Mouse (Mus musculus): ENCODE measurements around the gene Cdca5. TPM values are rescaled to one million over a fixed set of nuclear protein-coding genes. Genes with fewer than 3 reads are reported as not detected.
"Not testable (repeated sequence)": the region's sequence is repeated elsewhere in the genome, so short reads cannot be mapped to it uniquely, and the experiment has no call there.

The Cdca5 gene
- 47.7 and 50.5 TPM in 2 replicates for polyA plus RNA-seq (2011; ENCODE audit: insufficient read depth, insufficient read length, low read depth, missing spikeins)

GRCm38 (mm10) chr19:6084478-6085248 lies at the start of gene Cdca5, which contains the start of gene Zfpl1:
Gene Cdca5, plus strand, starts transcription at chr19:6084983.
Gene Zfpl1, minus strand, starts transcription at chr19:6084956.
- Histone ChIP-seq H3K4me1 (ENCODE audit: control insufficient read depth, insufficient read depth, low read length) (peaks cover 2% of the 10 kb centered on the region), H3K9ac (ENCODE audit: low read depth, poor library complexity, severe bottlenecking) (peak within 1 kb of the TSS; percentile 89), H3K9me3 (replicated peaks; ENCODE audit: control insufficient read depth, insufficient read depth, low read length, poor library complexity, severe bottlenecking) (no peaks in the 10 kb centered on the region), H3K27ac (ENCODE audit: insufficient read depth, low read length) (peak within 1 kb of the TSS; percentile 94), H3K27me3 (ENCODE audit: control insufficient read depth, insufficient read depth, low read length, poor library complexity, severe bottlenecking) (no peaks in the 10 kb centered on the region), H3K4me3 (ENCODE audit: low read depth, low read length) (peak within 1 kb of the TSS; percentile 99), H3K36me3 (ENCODE audit: control insufficient read depth, insufficient read depth, low read length, poor library complexity, severe bottlenecking) (peaks cover 23% of the 10 kb centered on the region)
- TF ChIP-seq CTCF (IDR thresholded peaks at IDR 0.05; ENCODE audit: low read depth, low read length) = no peak
- peak; percentile 82; the same call in 1 of the 2 replicates for TF ChIP-seq EP300 (IDR thresholded peaks at IDR 0.05; ENCODE audit: insufficient read depth, low read depth, low read length)
- peak; percentile 46 for TF ChIP-seq POLR2A (IDR thresholded peaks at IDR 0.05; ENCODE audit: insufficient read depth, low read length)

GRCm38 (mm10) chr19:6035966-6036585 lies 48.7 kb upstream of the Cdca5 start:
- H3K4me1 ChIP-seq (ENCODE audit: control insufficient read depth, insufficient read depth, low read length) = no peaks in the 10 kb centered on the region
- no peaks in the 10 kb centered on the region for H3K9me3 ChIP-seq (replicated peaks; ENCODE audit: control insufficient read depth, insufficient read depth, low read length, poor library complexity, severe bottlenecking)
- TF ChIP-seq EP300 (IDR thresholded peaks at IDR 0.05; ENCODE audit: insufficient read depth, low read depth, low read length) = no peak
- no peak for TF ChIP-seq POLR2A (IDR thresholded peaks at IDR 0.05; ENCODE audit: insufficient read depth, low read length)
- no peak for TF ChIP-seq CTCF (IDR thresholded peaks at IDR 0.05; ENCODE audit: low read depth, low read length)
- H3K4me3 ChIP-seq (ENCODE audit: low read depth, low read length) = no peak overlapping the region
- H3K9ac ChIP-seq (ENCODE audit: low read depth, poor library complexity, severe bottlenecking) = no peak overlapping the region
- no peak overlapping the region for H3K27ac ChIP-seq (ENCODE audit: insufficient read depth, low read length)
- no peaks in the 10 kb centered on the region for H3K27me3 ChIP-seq (ENCODE audit: control insufficient read depth, insufficient read depth, low read length, poor library complexity, severe bottlenecking)
- no peaks in the 10 kb centered on the region for H3K36me3 ChIP-seq (ENCODE audit: control insufficient read depth, insufficient read depth, low read length, poor library complexity, severe bottlenecking)

GRCm38 (mm10) chr19:6037695-6038094 lies 47.1 kb upstream of the Cdca5 start:
- no peaks in the 10 kb centered on the region for H3K36me3 ChIP-seq (ENCODE audit: control insufficient read depth, insufficient read depth, low read length, poor library complexity, severe bottlenecking)
- H3K4me1 ChIP-seq (ENCODE audit: control insufficient read depth, insufficient read depth, low read length) = no peaks in the 10 kb centered on the region
- H3K27me3 ChIP-seq (ENCODE audit: control insufficient read depth, insufficient read depth, low read length, poor library complexity, severe bottlenecking) = no peaks in the 10 kb centered on the region
- H3K9me3 ChIP-seq (replicated peaks; ENCODE audit: control insufficient read depth, insufficient read depth, low read length, poor library complexity, severe bottlenecking) = no peaks in the 10 kb centered on the region
- no peak overlapping the region for H3K4me3 ChIP-seq (ENCODE audit: low read depth, low read length)
- TF ChIP-seq EP300 (IDR thresholded peaks at IDR 0.05; ENCODE audit: insufficient read depth, low read depth, low read length) (no peak), POLR2A (IDR thresholded peaks at IDR 0.05; ENCODE audit: insufficient read depth, low read length) (no peak), CTCF (IDR thresholded peaks at IDR 0.05; ENCODE audit: low read depth, low read length) (no peak)
- H3K27ac ChIP-seq (ENCODE audit: insufficient read depth, low read length) = no peak overlapping the region
- no peak overlapping the region for H3K9ac ChIP-seq (ENCODE audit: low read depth, poor library complexity, severe bottlenecking)

GRCm38 (mm10) chr19:6038326-6038725 lies 46.5 kb upstream of the Cdca5 start:
- Histone ChIP-seq H3K27me3 (ENCODE audit: control insufficient read depth, insufficient read depth, low read length, poor library complexity, severe bottlenecking) (no peaks in the 10 kb centered on the region), H3K36me3 (ENCODE audit: control insufficient read depth, insufficient read depth, low read length, poor library complexity, severe bottlenecking) (no peaks in the 10 kb centered on the region), H3K4me3 (ENCODE audit: low read depth, low read length) (no peak overlapping the region), H3K9ac (ENCODE audit: low read depth, poor library complexity, severe bottlenecking) (no peak overlapping the region), H3K9me3 (replicated peaks; ENCODE audit: control insufficient read depth, insufficient read depth, low read length, poor library complexity, severe bottlenecking) (no peaks in the 10 kb centered on the region), H3K4me1 (ENCODE audit: control insufficient read depth, insufficient read depth, low read length) (no peaks in the 10 kb centered on the region), H3K27ac (ENCODE audit: insufficient read depth, low read length) (no peak overlapping the region)
- TF ChIP-seq CTCF (IDR thresholded peaks at IDR 0.05; ENCODE audit: low read depth, low read length) (no peak), EP300 (IDR thresholded peaks at IDR 0.05; ENCODE audit: insufficient read depth, low read depth, low read length) (no peak), POLR2A (IDR thresholded peaks at IDR 0.05; ENCODE audit: insufficient read depth, low read length) (no peak)

GRCm38 (mm10) chr19:6040002-6040401 lies 44.8 kb upstream of the Cdca5 start:
- TF ChIP-seq POLR2A (IDR thresholded peaks at IDR 0.05; ENCODE audit: insufficient read depth, low read length) = no peak
- TF ChIP-seq CTCF (IDR thresholded peaks at IDR 0.05; ENCODE audit: low read depth, low read length) = no peak
- H3K9me3 ChIP-seq (replicated peaks; ENCODE audit: control insufficient read depth, insufficient read depth, low read length, poor library complexity, severe bottlenecking) = no peaks in the 10 kb centered on the region
- H3K4me3 ChIP-seq (ENCODE audit: low read depth, low read length) = no peak overlapping the region
- H3K4me1 ChIP-seq (ENCODE audit: control insufficient read depth, insufficient read depth, low read length) = no peaks in the 10 kb centered on the region
- no peaks in the 10 kb centered on the region for H3K27me3 ChIP-seq (ENCODE audit: control insufficient read depth, insufficient read depth, low read length, poor library complexity, severe bottlenecking)
- no peak overlapping the region for H3K27ac ChIP-seq (ENCODE audit: insufficient read depth, low read length)
- H3K36me3 ChIP-seq (ENCODE audit: control insufficient read depth, insufficient read depth, low read length, poor library complexity, severe bottlenecking) = no peaks in the 10 kb centered on the region
- no peak overlapping the region for H3K9ac ChIP-seq (ENCODE audit: low read depth, poor library complexity, severe bottlenecking)

GRCm38 (mm10) chr19:6042293-6042692 lies 42.5 kb upstream of the Cdca5 start:
- no peak overlapping the region for H3K9ac ChIP-seq (ENCODE audit: low read depth, poor library complexity, severe bottlenecking)
- H3K27me3 ChIP-seq (ENCODE audit: control insufficient read depth, insufficient read depth, low read length, poor library complexity, severe bottlenecking) = no peaks in the 10 kb centered on the region
- H3K9me3 ChIP-seq (replicated peaks; ENCODE audit: control insufficient read depth, insufficient read depth, low read length, poor library complexity, severe bottlenecking) = no peaks in the 10 kb centered on the region
- H3K4me1 ChIP-seq (ENCODE audit: control insufficient read depth, insufficient read depth, low read length) = no peaks in the 10 kb centered on the region
- TF ChIP-seq CTCF (IDR thresholded peaks at IDR 0.05; ENCODE audit: low read depth, low read length) (no peak), POLR2A (IDR thresholded peaks at IDR 0.05; ENCODE audit: insufficient read depth, low read length) (no peak), EP300 (IDR thresholded peaks at IDR 0.05; ENCODE audit: insufficient read depth, low read depth, low read length) (no peak)
- no peak overlapping the region for H3K27ac ChIP-seq (ENCODE audit: insufficient read depth, low read length)
- H3K36me3 ChIP-seq (ENCODE audit: control insufficient read depth, insufficient read depth, low read length, poor library complexity, severe bottlenecking) = no peaks in the 10 kb centered on the region
- H3K4me3 ChIP-seq (ENCODE audit: low read depth, low read length) = no peak overlapping the region

- not testable (repeated sequence) for H3K4me3 ChIP-seq (ENCODE audit: low read depth, low read length); H3K36me3 ChIP-seq (ENCODE audit: control insufficient read depth, insufficient read depth, low read length, poor library complexity, severe bottlenecking); H3K9me3 ChIP-seq (replicated peaks; ENCODE audit: control insufficient read depth, insufficient read depth, low read length, poor library complexity, severe bottlenecking); H3K9ac ChIP-seq (ENCODE audit: low read depth, poor library complexity, severe bottlenecking); H3K27ac ChIP-seq (ENCODE audit: insufficient read depth, low read length); H3K4me1 ChIP-seq (ENCODE audit: control insufficient read depth, insufficient read depth, low read length); H3K27me3 ChIP-seq (ENCODE audit: control insufficient read depth, insufficient read depth, low read length, poor library complexity, severe bottlenecking)
Measured at GRCm38 (mm10) chr19:6044102-6044501, 40.7 kb upstream of the Cdca5 start.

Data from ES-Bruce4 (cell line).